Mouse (Mus musculus) macrophage (primary cell): Measurements from ENCODE around the gene Fscn3. TPM values are rescaled to one million over a fixed set of nuclear protein-coding genes. Genes with fewer than 3 reads are reported as not detected.
A peak's percentile ranks its signal among the peaks of the same experiment; 100 is the strongest.

Experiments used
- H3K27ac ChIP-seq: fragments of 350-480 bp; formaldehyde crosslinking; 2 replicates; pipeline ENCODE4 v1.9.0; 2021
- H3K36me3 ChIP-seq: fragments of 350-480 bp; formaldehyde crosslinking; 2 replicates; pipeline ENCODE4 v1.9.0; 2021; ENCODE audit errors: inconsistent target
- H3K4me3 ChIP-seq: fragments of 350-480 bp; formaldehyde crosslinking; 2 replicates; pipeline ENCODE4 v1.9.0; 2021; ENCODE audit errors: inconsistent target
- H3K79me2 ChIP-seq: fragments of 350-480 bp; formaldehyde crosslinking; 2 replicates; pipeline ENCODE4 v1.9.0; 2021; ENCODE audit errors: inconsistent target
- WGBS: methylation state at CpG from one replicate; pipeline ENCODE4 v1.1.7; 2026; ENCODE audit warnings: inconsistent platforms; ENCODE audit not compliant: missing documents; 5-methylcytosine and 5-hydroxymethylcytosine counted together
- polyA plus RNA-seq: library from polyadenylated mRNA; stranded (reverse); fragments of 250-400 nt; gene quantifications from 3 replicates; pipeline ENCODE4 v1.2.4, GENCODE M21; 2018; ENCODE audit warnings: inconsistent platforms

Gene Fscn3
- polyA plus RNA-seq, 1 experiment from 2014 or later, result not detected

DNA sequence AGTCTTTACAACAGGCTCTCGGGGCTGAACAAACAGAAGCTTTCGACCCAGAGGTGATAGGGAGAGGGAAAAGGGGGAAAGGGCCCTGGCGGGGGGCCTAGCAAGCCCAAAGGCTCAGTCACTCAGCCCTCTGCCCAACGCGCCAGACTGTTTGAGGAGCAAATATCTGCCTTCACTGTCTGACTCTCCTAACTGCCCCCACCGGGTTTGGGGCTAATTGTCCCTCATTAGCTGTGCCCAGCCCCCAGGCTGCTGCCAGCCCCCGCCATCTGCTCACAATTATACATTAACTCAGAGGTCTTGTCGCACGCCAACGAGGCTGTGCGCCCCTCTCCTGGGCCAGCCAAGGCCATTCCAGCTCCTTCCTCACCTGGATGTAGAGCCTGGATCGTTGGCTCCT is 23.4 kb downstream of the Fscn3 start:
- no peaks in the 10 kb centered on the region for H3K36me3 ChIP-seq
- no peak overlapping the region for H3K4me3 ChIP-seq
- H3K79me2 ChIP-seq, result no peaks in the 10 kb centered on the region
- WGBS, result 8% methylated on average over 12 of the region's 12 CpGs
- H3K27ac ChIP-seq, result no peak overlapping the region

DNA sequence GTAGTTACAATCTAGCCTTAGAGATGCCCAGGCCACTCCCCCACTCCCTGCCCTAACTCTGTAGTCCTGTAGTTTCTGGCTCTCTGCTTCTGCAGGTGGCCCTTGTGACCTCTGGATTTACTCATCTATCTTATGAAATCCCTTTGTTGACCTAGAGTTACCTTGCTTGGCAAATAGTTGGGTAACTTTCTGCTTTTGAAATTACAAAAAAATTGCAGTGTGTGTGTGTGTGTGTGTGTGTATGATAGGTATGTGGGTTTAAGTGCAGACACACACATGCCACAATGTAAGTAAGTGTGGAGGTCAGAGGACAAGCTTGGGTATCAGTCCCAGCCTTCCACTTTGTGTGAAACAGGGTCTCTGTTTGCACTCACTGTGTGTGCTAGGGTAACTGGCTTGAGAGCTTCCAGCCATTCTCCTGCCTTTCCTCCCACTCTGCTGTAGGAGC is 31.7 kb downstream of the Fscn3 start:
- H3K36me3 ChIP-seq, result no peaks in the 10 kb centered on the region
- H3K4me3 ChIP-seq, result no peak overlapping the region
- H3K27ac ChIP-seq, result no peak overlapping the region
- no peaks in the 10 kb centered on the region for H3K79me2 ChIP-seq

DNA sequence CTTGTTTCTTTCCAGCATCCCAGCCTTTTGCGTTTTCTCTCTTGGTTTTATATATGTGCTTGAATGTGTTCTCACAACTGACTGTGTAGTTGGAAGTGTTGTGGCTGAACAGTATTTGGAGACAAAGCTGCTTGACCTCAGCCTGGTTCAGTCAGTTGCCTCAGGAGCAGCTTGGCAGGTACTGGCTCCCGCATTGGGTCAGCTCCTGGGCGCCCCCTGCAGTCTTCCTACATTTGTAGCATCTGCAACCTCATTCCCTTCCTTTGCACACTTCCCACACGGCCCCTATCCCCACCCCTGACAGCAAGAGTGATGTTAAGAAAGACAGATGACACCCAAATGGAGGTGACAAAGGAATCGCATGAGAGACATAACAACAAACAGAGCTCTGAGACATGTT is 32.9 kb downstream of the Fscn3 start:
- WGBS, result 13% methylated on average over 5 of the region's 5 CpGs
- Histone ChIP-seq H3K79me2 (no peaks in the 10 kb centered on the region), H3K4me3 (no peak overlapping the region), H3K27ac (no peak overlapping the region), H3K36me3 (no peaks in the 10 kb centered on the region)

DNA sequence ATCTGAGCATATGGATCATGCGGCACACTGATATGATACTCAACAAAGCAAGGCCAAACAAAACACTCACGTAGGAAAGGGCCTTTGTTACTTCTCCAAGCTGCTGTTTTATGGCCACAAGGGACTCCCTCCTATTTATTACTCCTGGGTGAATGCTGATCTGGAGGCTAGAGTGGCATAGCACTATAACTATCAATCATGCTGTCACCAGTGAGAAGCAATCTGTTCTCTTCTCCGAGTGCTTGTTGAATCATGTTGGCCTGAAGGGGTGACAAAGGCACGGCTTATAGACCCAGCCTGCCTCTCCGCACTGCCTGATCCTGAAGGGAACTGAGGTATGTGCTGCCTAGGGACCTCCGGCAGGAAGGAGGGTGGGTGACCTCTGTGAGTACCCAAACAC is 37.0 kb downstream of the Fscn3 start:
- no peak overlapping the region for H3K27ac ChIP-seq
- 96% methylated on average over 6 of the region's 6 CpGs for WGBS

DNA sequence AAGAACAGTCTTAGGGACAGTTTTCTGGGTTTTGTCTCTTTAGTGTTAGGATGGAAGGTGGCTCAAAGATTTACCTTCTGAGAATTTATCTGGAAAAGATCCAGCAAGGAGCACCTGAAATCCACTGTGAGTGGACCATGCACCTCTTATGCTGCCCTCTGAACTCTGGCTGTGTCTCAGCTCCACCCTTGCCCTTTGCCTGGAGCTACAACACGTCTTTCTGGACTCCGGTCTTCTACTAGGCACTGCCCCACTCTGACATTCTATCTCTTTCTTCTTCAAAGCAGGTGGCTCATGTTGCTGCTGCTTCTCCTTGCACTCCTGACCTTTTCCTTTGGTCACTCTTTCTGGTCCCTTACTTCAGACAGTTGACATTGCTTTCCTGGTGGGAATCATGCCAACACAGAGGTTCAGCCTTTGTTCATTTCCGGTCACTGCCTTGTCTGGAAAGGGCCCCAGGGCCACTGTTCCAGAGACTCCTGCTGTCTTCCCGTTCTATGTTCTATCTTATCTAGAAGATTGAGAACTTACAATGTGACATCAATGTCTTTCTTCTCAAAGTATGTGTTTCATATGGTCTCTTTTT is 42.5 kb downstream of the Fscn3 start:
- 84% methylated on average over 2 of the region's 4 CpGs for WGBS
- H3K4me3 ChIP-seq, result no peak overlapping the region

More for the DNA sequence above, 37.0 kb downstream of the Fscn3 start:
- Histone ChIP-seq H3K4me3 (no peak overlapping the region), H3K36me3 (no peaks in the 10 kb centered on the region), H3K79me2 (no peaks in the 10 kb centered on the region)

DNA sequence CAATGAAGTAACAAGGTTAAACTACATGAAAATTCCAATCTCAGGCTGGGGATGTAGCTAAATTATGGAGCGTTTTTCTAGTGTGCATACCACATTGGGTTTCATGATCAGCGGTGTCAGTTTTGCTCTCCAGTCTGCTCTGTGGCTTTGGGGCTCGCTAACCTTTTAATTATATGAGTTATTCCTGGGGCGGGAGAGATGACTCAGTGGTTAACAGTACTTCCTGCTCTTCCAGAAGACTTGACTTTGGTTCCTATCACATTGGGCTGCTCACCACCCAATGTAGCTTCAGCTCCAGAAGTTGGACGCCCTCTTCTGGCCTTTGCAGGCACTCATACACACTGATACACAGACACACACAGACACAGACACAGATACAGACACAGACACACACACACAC is 43.0 kb downstream of the Fscn3 start:
- Histone ChIP-seq H3K4me3 (no peak overlapping the region), H3K79me2 (no peaks in the 10 kb centered on the region), H3K27ac (no peak overlapping the region), H3K36me3 (no peaks in the 10 kb centered on the region)
- 73% methylated on average over 5 of the region's 5 CpGs for WGBS

More for the DNA sequence above, 42.5 kb downstream of the Fscn3 start:
- Histone ChIP-seq H3K36me3 (no peaks in the 10 kb centered on the region), H3K27ac (no peak overlapping the region), H3K79me2 (no peaks in the 10 kb centered on the region)

DNA sequence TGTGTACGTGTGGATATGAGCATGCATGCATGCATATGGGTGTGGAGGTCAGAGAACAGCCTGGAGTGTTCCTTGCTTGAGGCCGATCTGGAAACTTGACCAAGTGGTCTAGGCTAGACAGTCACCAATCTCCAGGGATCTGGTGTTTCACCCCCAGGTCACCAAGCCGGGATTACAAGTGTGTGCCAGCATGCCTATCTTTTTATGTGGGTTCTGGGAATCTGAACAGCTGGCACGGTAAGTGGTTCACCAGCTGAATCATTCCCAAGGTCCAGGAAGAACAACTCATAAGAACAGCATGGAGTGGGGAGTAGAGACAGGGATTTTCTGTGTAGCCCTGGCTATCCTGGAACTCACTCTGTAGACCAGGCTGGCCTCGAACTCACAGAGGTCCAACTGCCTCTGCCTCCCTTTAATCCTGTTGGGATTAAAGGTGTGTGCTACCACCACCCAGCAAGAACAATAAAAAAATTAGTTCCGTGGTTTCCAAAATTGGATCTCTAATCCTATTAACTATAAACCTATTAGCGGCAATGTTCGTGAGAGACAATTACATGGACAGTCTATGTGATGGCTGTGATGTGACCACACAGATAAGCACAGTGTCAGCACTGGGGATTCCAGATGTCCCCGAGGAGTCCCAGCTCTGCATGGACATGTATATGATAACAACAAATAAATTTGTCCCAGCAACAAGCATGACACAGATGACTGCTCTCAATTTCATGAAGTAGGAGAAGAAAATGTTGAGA is 43.9 kb downstream of the Fscn3 start:
- H3K27ac ChIP-seq, result no peak overlapping the region
- no peaks in the 10 kb centered on the region for H3K36me3 ChIP-seq
- WGBS, result 89% methylated on average over 8 of the region's 9 CpGs
- H3K79me2 ChIP-seq, result no peaks in the 10 kb centered on the region
- H3K4me3 ChIP-seq, result no peak overlapping the region

DNA sequence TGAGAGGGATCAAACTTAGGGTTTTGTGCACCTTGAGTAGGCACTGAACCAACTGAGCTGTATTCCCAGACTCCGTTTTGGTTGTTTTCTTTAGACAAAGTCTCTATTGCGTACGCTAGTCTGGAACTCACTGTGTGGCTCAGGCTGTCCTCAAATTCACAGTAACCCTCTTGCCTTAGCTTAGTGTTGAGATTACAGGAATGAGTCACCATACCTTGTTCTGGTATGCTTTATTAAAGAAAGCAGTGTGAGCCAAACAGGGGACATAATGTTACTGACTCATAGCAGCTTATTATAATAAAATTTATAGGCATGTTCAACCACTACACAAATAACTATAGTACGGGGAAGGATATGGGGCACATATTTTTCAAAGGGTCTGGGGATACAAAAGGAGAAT is 46.6 kb downstream of the Fscn3 start:
- no peaks in the 10 kb centered on the region for H3K36me3 ChIP-seq
- no peak overlapping the region for H3K27ac ChIP-seq
- WGBS, result 97% methylated on average over 4 of the region's 4 CpGs
- H3K4me3 ChIP-seq, result no peak overlapping the region
- no peaks in the 10 kb centered on the region for H3K79me2 ChIP-seq

DNA sequence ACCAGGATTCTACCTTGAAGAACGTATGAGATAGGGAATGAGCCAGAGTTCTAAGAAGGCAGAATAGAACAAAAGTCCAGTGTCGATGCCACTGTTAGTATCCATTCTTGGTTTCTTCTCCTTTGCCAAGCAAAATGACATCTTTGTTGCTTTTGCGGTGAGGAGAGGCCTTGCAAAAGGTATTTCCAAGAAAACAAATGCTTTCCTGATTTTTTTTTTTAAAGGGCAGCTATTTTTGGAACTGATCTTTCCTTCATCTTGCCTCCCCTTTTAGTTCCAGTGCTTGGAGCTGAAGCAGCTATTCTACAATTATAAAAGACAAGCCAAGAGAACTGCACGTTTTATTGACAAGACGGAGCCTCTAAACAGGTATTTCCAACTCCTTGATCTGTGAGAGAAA is 47.2 kb downstream of the Fscn3 start, which contains the start of gene Snd1:
Snd1 (plus strand) TSS at position 301 of the 400 bp plus-strand sequence.
- 96% methylated on average over 5 of the region's 5 CpGs for WGBS
- no peak within 1 kb of the TSS for H3K4me3 ChIP-seq
- H3K27ac ChIP-seq, result no peak within 1 kb of the TSS
- no peaks in the 10 kb centered on the region for H3K79me2 ChIP-seq
- H3K36me3 ChIP-seq, result no peaks in the 10 kb centered on the region

DNA sequence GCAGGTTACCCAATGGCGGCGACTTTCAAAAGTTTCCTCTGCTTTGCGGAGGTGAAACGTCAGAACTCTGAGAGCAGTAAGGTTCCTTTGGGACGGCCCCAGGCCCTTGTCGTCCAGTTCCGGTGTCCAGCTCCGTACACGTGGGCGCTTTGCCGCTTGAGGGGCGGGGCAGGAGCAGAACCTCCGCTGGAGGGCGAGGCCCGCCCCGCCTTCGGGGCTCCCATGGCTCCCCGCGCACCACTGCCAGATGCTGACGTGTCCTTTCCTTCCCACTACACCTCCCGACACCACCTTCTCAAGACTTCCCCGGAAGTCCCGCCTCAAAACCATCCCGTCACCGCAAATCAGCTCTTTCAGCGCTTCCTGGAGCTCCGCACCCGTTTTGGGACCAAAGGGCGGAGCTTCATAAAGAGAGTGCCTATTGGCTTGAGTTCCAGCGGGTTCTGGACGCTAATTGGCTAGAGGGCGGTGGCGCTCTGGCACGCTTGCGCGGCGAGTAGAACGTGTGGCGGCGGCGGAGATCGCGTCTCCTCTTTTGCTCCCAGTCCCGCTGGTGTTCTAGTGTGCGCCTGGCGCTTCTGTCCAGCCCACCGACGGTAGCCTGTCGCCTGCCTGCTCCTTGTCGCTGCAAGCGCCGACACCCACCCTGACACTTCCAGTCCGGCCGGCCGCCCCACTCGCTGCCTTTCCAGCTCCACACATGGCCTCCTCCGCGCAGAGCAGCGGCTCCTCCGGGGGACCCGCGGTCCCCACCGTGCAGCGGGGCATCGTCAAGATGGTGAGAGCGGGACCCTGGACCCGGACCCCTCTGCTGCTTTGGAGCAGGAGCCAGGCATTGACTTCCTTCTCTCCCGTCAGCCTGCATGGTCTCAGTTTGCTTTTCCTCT is 52.5 kb downstream of the Fscn3 start:
- WGBS, result 0% methylated on average over 65 of the region's 68 CpGs
- Histone ChIP-seq H3K36me3 (no peaks in the 10 kb centered on the region), H3K4me3 (peak overlapping the region; percentile 97), H3K27ac (peak overlapping the region; percentile 48), H3K79me2 (peaks cover 48% of the 10 kb centered on the region)

DNA sequence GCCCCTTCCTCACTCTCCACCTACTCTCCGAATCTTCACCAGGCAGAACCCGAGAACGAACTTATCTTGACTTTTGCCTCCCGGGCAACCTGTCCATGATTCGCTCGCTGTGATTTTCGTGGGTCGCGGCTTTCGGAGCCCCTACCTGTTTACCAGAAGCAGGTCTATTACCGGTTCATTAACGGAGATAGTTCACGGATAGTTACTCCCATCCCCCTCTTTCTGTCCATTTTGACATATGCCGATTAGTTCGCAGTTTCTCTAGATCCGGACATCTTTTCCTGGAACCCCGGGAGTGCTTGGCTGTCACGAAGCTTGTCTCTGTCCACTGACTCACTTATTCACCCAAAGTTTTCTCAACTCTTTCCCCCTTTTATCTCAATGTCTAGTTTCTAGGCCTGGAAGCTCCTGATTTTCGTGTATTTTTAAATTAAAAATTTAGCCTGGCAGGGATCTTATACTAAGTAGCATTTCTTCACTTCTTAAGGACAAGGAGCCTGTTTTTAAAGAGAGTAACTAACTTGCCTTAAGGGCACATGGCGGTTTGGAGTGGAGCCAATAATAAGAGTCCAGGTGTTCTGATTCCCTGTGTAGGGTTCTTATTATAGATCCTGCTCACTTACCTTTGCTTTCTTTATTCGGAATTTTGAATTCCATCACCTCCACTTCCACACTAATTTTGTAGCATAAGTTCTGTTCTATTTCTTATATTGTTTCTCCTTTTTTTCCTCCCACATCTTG is 53.3 kb downstream of the Fscn3 start:
- H3K36me3 ChIP-seq, result no peaks in the 10 kb centered on the region
- peaks cover 56% of the 10 kb centered on the region for H3K79me2 ChIP-seq
- 7% methylated on average over 21 of the region's 21 CpGs for WGBS
- H3K4me3 ChIP-seq, result peak overlapping the region; percentile 97
- H3K27ac ChIP-seq, result peak overlapping the region; percentile 48

DNA sequence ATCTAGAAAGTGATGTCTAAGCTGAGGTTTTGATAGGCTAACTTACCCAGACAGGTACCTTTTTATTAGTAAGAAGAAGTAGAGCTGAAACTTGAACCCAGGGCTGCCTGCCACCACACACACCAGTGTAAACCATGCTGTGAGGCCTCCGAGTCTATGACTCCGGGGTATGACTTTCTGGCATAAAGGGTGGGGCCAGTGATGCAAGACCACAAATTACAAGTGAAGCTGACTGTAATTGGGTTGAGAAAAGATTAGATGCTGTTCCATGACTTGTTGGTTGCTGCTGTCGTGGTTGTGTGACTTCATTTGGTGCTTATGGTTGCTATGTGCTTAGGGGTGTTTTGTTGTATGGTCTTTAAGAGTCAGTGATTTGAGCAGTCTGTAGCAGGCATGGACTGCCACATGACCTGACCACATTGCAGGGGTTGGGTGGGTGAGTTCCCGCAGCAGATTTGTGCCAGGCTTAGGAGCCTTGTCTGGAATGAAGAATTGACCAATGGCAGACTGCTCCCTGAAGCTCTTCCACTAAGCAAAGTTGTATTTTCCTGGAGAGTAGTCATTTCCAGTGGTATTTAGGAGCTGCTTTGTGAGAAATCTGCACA is 55.2 kb downstream of the Fscn3 start:
- Histone ChIP-seq H3K4me3 (no peak overlapping the region), H3K27ac (peak overlapping the region; percentile 7; the same call in 1 of the 2 replicates), H3K79me2 (peaks cover 75% of the 10 kb centered on the region), H3K36me3 (no peaks in the 10 kb centered on the region)
- 28% methylated on average over 4 of the region's 4 CpGs for WGBS

DNA sequence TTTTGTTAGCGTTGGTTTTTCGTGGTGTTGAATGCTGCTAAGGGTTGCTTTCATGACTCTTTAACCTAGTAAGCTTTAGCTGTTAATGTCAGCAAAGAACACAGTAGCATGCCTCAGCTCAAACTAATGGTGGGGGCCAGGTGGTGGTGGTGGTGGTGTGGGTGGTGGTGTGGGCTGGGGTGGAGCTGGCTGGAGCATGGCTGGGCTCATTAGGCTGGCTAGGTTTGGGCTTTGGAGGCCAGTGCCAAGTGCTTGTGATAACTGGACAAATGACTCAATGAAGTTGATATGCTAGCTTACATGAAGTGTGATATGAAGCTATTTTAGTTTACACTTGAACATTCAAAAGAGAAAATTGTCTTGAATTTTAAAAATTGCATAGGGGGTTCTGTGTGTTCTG is 58.4 kb downstream of the Fscn3 start:
- peak overlapping the region; percentile 39 for H3K27ac ChIP-seq
- WGBS, result 94% methylated on average over 2 of the region's 2 CpGs
- H3K4me3 ChIP-seq, result no peak overlapping the region
- H3K36me3 ChIP-seq, result no peaks in the 10 kb centered on the region
- H3K79me2 ChIP-seq, result peaks cover 95% of the 10 kb centered on the region

DNA sequence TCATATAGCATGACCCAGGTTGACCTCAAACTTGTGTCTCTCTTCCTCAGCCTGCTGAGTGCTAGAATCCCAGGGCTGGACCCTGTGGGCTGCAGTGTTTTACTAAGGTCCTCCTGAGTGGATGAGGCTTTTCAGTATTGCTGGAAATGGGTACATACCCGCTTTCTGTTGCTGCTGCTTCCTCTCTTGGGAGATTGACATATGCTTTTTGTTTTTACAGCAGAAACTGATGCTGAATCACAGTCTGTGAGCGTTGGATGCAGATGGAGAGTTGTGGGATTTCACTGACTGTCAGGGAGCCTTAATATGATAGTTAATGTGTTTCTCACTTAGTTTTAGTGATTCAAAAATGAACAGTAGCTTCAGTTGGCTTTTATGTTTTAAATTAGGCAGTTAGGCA is 58.9 kb downstream of the Fscn3 start:
- Histone ChIP-seq H3K4me3 (peak overlapping the region; percentile 4; the same call in 1 of the 2 replicates), H3K79me2 (peaks cover 94% of the 10 kb centered on the region), H3K27ac (peak overlapping the region; percentile 39), H3K36me3 (no peaks in the 10 kb centered on the region)
- WGBS, result 28% methylated on average over 2 of the region's 2 CpGs
